Mouse (Mus musculus) G1E (cell line): ENCODE data around the gene Lrrc75a.

Experiments used
- CTCF ChIP-seq: IDR thresholded peaks from 2 replicates; pipeline ENCODE4 v1.5.1; 2012; ENCODE audit warnings: low read depth, low read length, inconsistent platforms, mixed read lengths
- GATA2 ChIP-seq: IDR thresholded peaks from 2 replicates; pipeline ENCODE4 v1.6.1; 2012; ENCODE audit warnings: low read depth, low read length, inconsistent platforms, borderline replicate concordance
- POLR2AphosphoS5 ChIP-seq: IDR thresholded peaks from 2 replicates; pipeline ENCODE4 v1.6.1; 2012; ENCODE audit warnings: low read depth, low read length, inconsistent platforms; ENCODE audit not compliant: insufficient replicate concordance
- TAL1 ChIP-seq: conservative IDR thresholded peaks from 2 replicates; pipeline ENCODE4 v1.6.1; 2012; ENCODE audit warnings: low read depth, low read length, inconsistent platforms, mixed read lengths

DNA sequence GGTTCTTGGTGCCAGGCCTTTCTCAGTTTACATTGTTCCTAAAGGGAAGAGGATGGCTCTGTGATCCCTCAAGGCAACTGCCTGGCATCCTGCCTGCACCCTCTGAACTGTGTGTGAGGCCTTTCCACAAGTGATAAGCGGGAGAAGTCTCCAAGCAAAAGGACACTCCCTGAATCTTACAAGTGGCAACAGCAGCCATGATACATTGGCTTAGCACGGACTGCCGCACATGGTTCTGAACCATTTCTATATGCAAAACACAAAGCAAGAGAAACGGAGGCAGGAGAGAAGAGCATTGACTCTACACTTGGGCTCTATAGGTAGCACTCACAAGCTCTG, 3.0 kb downstream of the Lrrc75a start:
- TF ChIP-seq CTCF (no peak), POLR2AphosphoS5 (no peak), TAL1 (no peak), GATA2 (no peak)
